Mouse (Mus musculus): ENCODE data around the gene Sipa1l3. TPM values are rescaled to one million over a fixed set of nuclear protein-coding genes. Genes with fewer than 3 reads are reported as not detected.

Gene Sipa1l3
- polyA plus RNA-seq, 1 experiment from 2014 or later, result 20.5 TPM

- Histone ChIP-seq H3K27ac (no peak overlapping the region), H3K27me3 (no peaks in the 10 kb centered on the region), H3K36me3 (peaks cover 45% of the 10 kb centered on the region), H3K4me2 (no peak overlapping the region), H3K4me3 (no peak overlapping the region), H3K9me3 (no peaks in the 10 kb centered on the region), H3K4me1 (no peaks in the 10 kb centered on the region), H3K9ac (no peak overlapping the region)
- 89% methylated on average over 8 of the region's 8 CpGs for WGBS
- ATAC-seq (ENCODE audit: insufficient number of reproducible peaks, low FRiP score, low TSS enrichment, low read depth), result no peak
Observed at GRCm38 (mm10) chr7:29355406-29355805, 163.0 kb downstream of the Sipa1l3 start.

DNA sequence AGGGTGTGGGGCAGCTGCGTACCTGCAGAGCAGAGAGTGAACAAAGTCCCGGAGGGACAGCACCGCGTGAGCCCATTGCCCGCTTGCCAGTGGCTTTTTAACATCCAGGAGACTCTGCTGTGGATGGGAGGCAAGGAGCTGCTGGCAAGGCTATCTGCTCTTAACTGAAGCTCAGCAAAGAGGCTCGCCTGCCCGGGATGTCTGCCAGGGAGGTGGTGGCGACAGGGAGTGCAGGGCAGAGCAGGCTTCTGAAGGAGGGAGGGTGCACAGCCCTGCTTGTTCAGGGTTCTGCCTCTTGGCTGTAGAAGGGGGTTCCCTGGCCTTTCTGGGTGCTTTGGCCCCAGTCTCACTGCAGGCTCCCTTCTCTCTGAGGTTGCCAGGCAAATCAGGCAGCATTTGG is 164.3 kb downstream of the Sipa1l3 start:
- H3K36me3 ChIP-seq, result peaks cover 51% of the 10 kb centered on the region
- no peak for ATAC-seq (ENCODE audit: insufficient number of reproducible peaks, low FRiP score, low TSS enrichment, low read depth)

DNA sequence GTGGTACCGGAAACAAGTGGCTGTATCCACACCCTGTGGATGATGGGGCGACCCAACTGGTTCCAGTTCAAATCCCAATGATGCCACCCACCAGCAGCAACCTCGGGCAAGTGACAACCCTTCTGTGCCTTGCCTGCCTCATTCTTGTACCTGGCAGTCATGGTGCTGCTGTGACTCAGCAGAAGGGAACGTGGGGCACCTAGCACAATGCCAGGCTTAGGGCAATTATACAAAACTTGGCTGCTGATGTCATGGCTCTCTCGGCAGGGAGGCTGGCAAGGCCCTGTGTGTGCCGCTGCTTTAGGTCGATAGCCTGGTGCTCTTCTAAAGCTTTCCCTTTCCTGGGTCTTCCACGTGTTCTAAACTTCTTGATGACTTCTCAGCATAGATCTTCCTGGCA is 166.2 kb downstream of the Sipa1l3 start:
- Histone ChIP-seq H3K9me3 (no peaks in the 10 kb centered on the region), H3K4me1 (no peaks in the 10 kb centered on the region), H3K27ac (no peak overlapping the region), H3K4me2 (no peak overlapping the region), H3K4me3 (no peak overlapping the region), H3K9ac (no peak overlapping the region), H3K36me3 (peaks cover 59% of the 10 kb centered on the region), H3K27me3 (no peaks in the 10 kb centered on the region)
- no peak for ATAC-seq (ENCODE audit: insufficient number of reproducible peaks, low FRiP score, low TSS enrichment, low read depth)
- WGBS, result 83% methylated on average over 8 of the region's 8 CpGs

More for the DNA sequence above, 164.3 kb downstream of the Sipa1l3 start:
- Histone ChIP-seq H3K4me1 (no peaks in the 10 kb centered on the region), H3K27ac (no peak overlapping the region), H3K4me2 (no peak overlapping the region), H3K9me3 (no peaks in the 10 kb centered on the region), H3K27me3 (no peaks in the 10 kb centered on the region), H3K9ac (no peak overlapping the region), H3K4me3 (no peak overlapping the region)
- 82% methylated on average over 8 of the region's 8 CpGs for WGBS

DNA sequence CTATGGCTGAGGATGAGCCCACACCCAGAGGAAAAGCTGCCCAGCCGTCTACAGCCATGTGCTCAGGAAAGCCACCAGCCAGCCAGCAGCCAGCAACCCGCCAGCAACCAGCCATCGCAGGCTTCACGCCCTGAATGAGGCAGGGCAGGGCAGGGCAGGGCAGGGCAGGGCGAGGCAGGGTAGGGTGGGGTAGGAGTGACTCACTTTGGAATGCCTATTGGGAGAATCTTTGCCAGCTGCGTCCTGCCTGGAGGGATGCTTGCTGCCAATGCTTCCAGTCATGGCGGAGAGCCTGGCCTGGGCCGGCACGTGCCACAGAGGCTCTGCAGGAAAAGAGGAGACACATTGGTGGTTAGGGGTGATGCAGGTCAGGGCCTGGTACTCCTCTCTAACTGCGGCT is 168.0 kb downstream of the Sipa1l3 start:
- Histone ChIP-seq H3K9ac (no peak overlapping the region), H3K9me3 (no peaks in the 10 kb centered on the region), H3K4me3 (no peak overlapping the region), H3K27ac (no peak overlapping the region), H3K4me2 (no peak overlapping the region), H3K27me3 (no peaks in the 10 kb centered on the region), H3K4me1 (no peaks in the 10 kb centered on the region), H3K36me3 (peaks cover 67% of the 10 kb centered on the region)
- ATAC-seq (ENCODE audit: insufficient number of reproducible peaks, low FRiP score, low TSS enrichment, low read depth), result no peak
- 70% methylated on average over 10 of the region's 10 CpGs for WGBS

- no peak overlapping the region for H3K27ac ChIP-seq
- peaks cover 10% of the 10 kb centered on the region for H3K4me1 ChIP-seq
- no peaks in the 10 kb centered on the region for H3K27me3 ChIP-seq
- no peak overlapping the region for H3K4me2 ChIP-seq
- 76% methylated on average over 3 of the region's 3 CpGs for WGBS
- no peak for ATAC-seq (ENCODE audit: insufficient number of reproducible peaks, low FRiP score, low TSS enrichment, low read depth)
- no peaks in the 10 kb centered on the region for H3K9me3 ChIP-seq
- peaks cover 54% of the 10 kb centered on the region for H3K36me3 ChIP-seq
- H3K4me3 ChIP-seq, result no peak overlapping the region
- H3K9ac ChIP-seq, result no peak overlapping the region
Observed at GRCm38 (mm10) chr7:29346212-29346611, 172.2 kb downstream of the Sipa1l3 start.

GRCm38 (mm10) chr7:29345534-29345933 is 172.9 kb downstream of the Sipa1l3 start:
- Histone ChIP-seq H3K4me2 (no peak overlapping the region), H3K9me3 (no peaks in the 10 kb centered on the region), H3K9ac (no peak overlapping the region), H3K4me1 (peaks cover 10% of the 10 kb centered on the region), H3K36me3 (peaks cover 53% of the 10 kb centered on the region), H3K4me3 (no peak overlapping the region), H3K27ac (no peak overlapping the region), H3K27me3 (no peaks in the 10 kb centered on the region)
- WGBS, result 76% methylated on average over 4 of the region's 4 CpGs
- ATAC-seq (ENCODE audit: insufficient number of reproducible peaks, low FRiP score, low TSS enrichment, low read depth), result no peak

- Histone ChIP-seq H3K9me3 (no peaks in the 10 kb centered on the region), H3K4me3 (no peak overlapping the region)
Observed at GRCm38 (mm10) chr7:29343746-29344145, 174.7 kb downstream of the Sipa1l3 start.

GRCm38 (mm10) chr7:29342489-29343092 is 175.8 kb downstream of the Sipa1l3 start:
- Histone ChIP-seq H3K27ac (peak overlapping the region; percentile 67), H3K4me1 (peaks cover 10% of the 10 kb centered on the region), H3K9ac (no peak overlapping the region), H3K36me3 (peaks cover 35% of the 10 kb centered on the region), H3K27me3 (no peaks in the 10 kb centered on the region), H3K4me3 (no peak overlapping the region), H3K9me3 (no peaks in the 10 kb centered on the region), H3K4me2 (no peak overlapping the region)
- ATAC-seq (ENCODE audit: insufficient number of reproducible peaks, low FRiP score, low TSS enrichment, low read depth), result no peak
- WGBS, result 43% methylated on average over 8 of the region's 8 CpGs

More at GRCm38 (mm10) chr7:29343746-29344145, 174.7 kb downstream of the Sipa1l3 start:
- H3K27me3 ChIP-seq, result no peaks in the 10 kb centered on the region
- no peak overlapping the region for H3K4me2 ChIP-seq
- peaks cover 40% of the 10 kb centered on the region for H3K36me3 ChIP-seq
- H3K27ac ChIP-seq, result no peak overlapping the region
- H3K9ac ChIP-seq, result no peak overlapping the region
- 92% methylated on average over 7 of the region's 7 CpGs for WGBS
- peaks cover 10% of the 10 kb centered on the region for H3K4me1 ChIP-seq
- ATAC-seq (ENCODE audit: insufficient number of reproducible peaks, low FRiP score, low TSS enrichment, low read depth), result no peak

DNA sequence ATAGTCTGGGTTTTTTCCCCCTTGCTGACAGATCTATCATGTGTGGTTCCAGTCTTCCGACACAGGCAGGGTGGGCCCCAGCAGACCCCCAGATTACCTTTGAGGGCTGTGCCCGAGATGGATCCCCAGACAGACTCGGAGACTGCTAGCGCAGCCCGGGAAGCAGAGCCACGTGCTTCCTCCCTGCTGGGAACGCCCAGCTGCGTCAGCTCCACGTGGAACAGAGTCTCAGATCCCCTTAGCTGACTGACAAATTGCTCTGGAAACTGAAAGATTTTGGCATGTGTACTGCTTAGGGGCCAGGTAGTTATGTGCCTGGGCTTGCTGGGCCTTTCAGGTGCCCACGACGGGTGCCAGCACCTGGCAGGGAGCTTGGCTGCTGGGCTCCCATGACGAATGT is 176.7 kb downstream of the Sipa1l3 start:
- peak overlapping the region; percentile 67 for H3K27ac ChIP-seq
- WGBS, result 50% methylated on average over 12 of the region's 12 CpGs
- H3K9me3 ChIP-seq, result no peaks in the 10 kb centered on the region
- no peak overlapping the region for H3K9ac ChIP-seq
- ATAC-seq (ENCODE audit: insufficient number of reproducible peaks, low FRiP score, low TSS enrichment, low read depth), result no peak
- H3K4me1 ChIP-seq, result peaks cover 10% of the 10 kb centered on the region
- no peak overlapping the region for H3K4me3 ChIP-seq
- no peaks in the 10 kb centered on the region for H3K27me3 ChIP-seq
- H3K36me3 ChIP-seq, result peaks cover 35% of the 10 kb centered on the region
- no peak overlapping the region for H3K4me2 ChIP-seq

DNA sequence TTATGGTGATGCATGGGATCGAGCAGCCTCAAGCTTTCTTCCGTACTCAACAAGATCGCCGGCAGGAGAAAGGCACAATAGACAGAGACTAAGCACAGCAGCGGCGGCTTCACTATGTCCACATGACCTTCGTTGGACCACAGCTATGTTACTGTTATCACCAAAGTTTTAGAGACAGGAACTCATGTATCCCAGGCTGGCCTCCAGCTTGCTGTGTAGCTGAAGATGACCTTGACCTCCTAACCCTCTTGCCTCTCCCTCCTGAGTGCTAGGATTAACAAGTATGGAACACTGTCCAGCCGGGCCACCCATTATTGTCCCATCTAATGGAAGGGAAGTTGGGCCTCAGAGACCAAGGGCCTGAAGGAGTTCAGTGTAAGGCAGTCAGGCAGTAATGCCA is 177.6 kb downstream of the Sipa1l3 start:
- Histone ChIP-seq H3K4me2 (no peak overlapping the region), H3K9me3 (no peaks in the 10 kb centered on the region), H3K27me3 (no peaks in the 10 kb centered on the region), H3K9ac (no peak overlapping the region), H3K4me1 (peaks cover 10% of the 10 kb centered on the region), H3K27ac (no peak overlapping the region), H3K36me3 (peaks cover 33% of the 10 kb centered on the region), H3K4me3 (no peak overlapping the region)
- no peak for ATAC-seq (ENCODE audit: insufficient number of reproducible peaks, low FRiP score, low TSS enrichment, low read depth)
- 91% methylated on average over 8 of the region's 8 CpGs for WGBS

DNA sequence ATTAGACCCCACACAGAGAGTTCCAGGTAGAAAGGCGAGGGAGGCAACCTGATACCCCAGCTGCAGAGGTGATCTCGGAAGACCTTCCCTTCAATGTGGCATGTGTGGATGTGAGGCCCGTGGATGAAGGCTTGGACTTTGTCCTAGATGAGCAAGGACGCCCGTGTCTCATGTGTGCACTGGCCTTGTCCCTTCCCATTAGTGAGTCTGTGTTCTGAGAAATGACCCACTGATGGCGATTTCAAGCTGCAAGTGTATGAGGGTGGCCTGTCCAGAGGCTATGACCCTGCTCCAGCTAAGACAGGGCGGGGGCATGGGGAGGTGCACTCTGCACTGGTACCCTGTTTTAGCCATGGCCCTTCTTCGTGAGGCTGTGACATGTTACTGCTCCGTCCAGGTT is 178.2 kb downstream of the Sipa1l3 start:
- H3K36me3 ChIP-seq, result peaks cover 29% of the 10 kb centered on the region
- H3K4me3 ChIP-seq, result no peak overlapping the region
- peaks cover 10% of the 10 kb centered on the region for H3K4me1 ChIP-seq
- H3K27ac ChIP-seq, result no peak overlapping the region
- no peaks in the 10 kb centered on the region for H3K27me3 ChIP-seq
- no peak for ATAC-seq (ENCODE audit: insufficient number of reproducible peaks, low FRiP score, low TSS enrichment, low read depth)
- H3K9ac ChIP-seq, result no peak overlapping the region
- 82% methylated on average over 9 of the region's 9 CpGs for WGBS
- H3K4me2 ChIP-seq, result no peak overlapping the region
- H3K9me3 ChIP-seq, result no peaks in the 10 kb centered on the region

DNA sequence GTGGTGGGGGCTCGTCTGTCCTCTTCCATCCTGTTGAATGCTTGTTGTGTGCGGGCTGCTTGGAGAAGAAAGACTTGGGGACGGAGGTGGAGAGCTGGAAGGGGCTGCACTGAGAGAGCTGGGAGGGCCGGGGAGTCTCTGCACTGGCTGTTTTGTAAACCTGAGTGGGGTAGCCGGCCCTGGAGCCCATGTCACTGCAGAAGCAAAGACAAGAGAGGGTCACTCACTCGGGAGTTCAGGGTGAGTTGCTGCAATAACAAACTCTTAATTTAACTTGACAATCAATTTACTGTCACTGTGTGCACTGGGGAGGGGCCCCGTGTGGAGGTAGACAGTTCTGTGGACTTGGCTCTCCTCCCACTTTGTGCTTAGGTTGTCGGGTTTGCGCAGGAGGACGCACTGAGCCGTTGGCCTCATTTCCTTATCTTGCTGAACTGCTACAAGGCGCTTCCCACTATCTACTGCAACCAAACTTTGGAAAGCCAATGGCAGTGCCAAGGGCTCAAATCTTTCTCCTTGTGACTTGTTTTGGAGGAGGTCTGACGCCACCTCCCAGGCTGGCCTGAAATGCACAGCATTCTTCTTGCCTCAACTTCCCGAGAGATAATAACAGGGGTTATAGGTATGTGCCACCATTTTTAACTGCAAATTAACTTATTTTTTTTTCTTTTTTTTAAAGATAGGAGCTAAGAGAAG is 179.3 kb downstream of the Sipa1l3 start:
- Histone ChIP-seq H3K9ac (no peak overlapping the region), H3K9me3 (no peaks in the 10 kb centered on the region), H3K27ac (no peak overlapping the region), H3K4me2 (no peak overlapping the region), H3K4me3 (no peak overlapping the region), H3K36me3 (peaks cover 28% of the 10 kb centered on the region), H3K27me3 (no peaks in the 10 kb centered on the region), H3K4me1 (peaks cover 10% of the 10 kb centered on the region)
- 75% methylated on average over 14 of the region's 14 CpGs for WGBS
- ATAC-seq (ENCODE audit: insufficient number of reproducible peaks, low FRiP score, low TSS enrichment, low read depth), result no peak
